Mouse (Mus musculus): ENCODE results near the gene Rras2. TPM values are rescaled to one million over a fixed set of nuclear protein-coding genes. Genes with fewer than 3 reads are reported as not detected.

Rras2 gene
- total and polyA plus RNA-seq, 3 experiments: 14.8 to 27.5 (median 27.5) TPM

DNA sequence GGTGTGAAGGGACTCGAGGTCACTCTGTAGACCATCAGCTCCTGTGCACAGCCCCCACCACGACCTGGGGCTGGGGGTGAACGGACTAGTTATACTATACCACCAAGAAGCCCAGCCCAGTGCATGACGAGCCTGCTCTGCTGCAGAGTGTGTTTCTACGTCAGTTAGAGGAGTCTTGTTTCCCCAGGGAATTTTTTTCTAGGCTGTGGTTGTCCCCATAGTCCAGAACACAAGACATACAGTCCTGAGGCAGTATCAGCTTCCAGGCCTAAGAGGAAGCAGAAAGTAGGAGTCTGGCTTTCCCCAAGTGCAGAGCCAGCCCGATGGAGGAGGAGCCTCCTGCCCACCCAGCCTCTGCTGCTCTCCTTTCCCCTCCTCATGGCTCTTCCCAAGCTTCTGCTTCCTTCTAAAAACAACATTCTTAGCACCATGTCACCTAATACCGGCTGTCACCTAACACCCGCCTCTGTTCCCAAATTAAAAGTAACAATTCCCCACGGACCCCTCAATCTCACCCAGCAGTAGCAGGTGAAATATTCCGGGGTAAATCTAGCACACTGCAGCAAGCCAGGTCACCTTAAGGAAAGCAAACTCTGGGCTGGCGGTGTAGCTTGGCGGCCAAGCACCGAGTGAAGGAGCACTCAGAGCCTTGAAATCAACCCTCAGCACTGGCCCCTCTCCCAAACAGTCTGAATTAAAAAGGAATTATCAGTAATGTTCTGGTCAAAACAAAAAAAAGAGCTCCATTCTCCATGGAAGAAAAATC, 45.5 kb downstream of the Rras2 start:
- DNase-seq: no peak

- DNase-seq: no peak
These were observed 46.2 kb downstream of the Rras2 start for GRCm38 (mm10) chr7:114071395-114071794.

GRCm38 (mm10) chr7:114070458-114070840, 47.1 kb downstream of the Rras2 start:
- peak; percentile 70 for DNase-seq

DNA sequence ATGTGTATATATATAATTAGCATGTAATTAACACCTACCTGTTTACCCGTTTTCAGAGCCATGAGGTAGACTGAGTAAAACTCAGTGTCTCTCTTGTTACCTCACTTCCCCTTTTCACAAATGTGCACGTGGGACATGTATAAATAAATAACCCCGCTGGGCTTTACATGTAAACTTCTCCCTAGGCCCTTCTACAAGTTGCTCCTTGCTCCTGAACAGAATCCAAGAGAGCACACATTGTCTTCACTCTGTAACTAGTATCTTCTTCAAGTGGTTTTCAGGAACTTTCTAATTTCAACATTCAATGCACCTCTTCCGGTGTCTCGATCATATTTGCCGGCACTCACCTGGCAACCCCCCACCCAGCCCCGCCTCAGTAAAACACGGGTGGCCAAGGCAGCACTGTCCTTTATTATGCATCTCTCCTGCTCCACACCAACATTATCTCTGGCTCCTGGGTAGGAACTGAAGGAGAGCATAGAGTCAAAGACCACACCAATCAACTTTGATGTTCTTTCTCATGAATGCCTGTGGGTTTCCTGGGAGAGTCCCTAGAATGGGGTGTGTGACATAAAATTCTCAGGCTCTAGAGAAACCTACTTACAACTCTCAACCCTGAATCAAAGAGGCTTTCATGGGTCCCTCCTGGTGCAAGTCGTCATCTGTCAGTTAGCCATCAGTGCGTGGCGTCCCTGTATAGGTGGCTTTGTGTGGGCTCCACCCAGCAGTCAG, 47.7 kb downstream of the Rras2 start:
- DNase-seq: no peak

DNA sequence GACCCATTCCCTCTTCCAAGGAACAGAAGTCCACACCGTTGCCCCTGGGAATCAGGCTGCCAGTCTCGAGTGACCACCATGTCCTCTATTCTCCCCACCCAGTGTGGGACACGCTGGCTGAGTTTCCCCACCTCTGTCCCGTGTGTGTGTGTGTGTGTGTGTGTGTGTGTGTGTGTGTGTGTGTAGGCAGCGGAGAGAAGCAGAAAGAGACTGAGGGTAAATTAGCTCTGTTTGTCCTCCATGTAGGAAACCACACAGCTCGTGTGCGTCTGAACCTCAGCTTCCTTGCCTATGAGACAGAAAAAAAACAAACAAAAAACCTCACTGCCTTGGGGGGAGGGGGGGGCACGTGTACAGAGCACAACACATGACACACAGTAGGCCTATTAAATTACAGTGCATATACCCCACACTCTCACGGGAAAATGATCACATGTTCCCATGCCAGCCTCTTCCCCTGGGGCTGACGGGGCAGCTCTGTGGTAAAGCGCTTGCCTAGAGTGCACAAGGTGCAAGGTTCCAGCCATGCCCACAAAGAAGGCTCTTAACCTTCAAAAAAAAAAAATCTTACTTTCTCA, 48.5 kb downstream of the Rras2 start:
- no peak for DNase-seq

DNA sequence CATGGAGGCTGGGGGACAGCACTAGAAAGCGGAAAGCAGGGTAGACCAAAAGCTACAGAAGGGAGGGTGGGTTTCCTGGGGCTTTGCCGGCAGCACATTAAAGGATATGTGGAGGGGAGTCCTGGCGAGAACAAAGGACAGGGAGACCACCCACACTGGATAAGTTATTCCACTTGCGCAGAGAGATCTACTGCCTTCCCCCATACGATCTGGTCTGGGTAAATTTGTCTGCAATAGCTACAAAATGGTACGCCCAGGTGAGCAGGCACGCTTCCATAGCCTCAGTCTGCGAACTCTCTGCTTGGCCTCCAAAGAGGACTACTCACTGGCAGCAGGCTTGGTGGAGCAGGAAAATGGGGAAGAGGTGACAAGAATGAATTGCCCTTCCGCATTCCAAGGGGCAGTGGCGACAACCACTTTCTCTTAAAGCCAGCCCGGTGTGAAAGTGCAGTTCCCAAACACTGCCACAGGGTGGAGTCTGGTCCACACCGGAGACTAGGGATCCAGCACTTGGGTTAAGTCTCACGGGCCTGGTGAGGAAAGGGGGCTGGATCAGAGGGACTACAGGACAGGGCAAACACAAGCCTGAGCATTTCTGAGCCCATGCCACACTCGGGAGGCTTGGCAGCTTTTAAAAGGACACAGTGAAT, 50.9 kb downstream of the Rras2 start:
- DNase-seq: peak; percentile 88

- DNase-seq: no peak
These were observed 52.0 kb downstream of the Rras2 start for GRCm38 (mm10) chr7:114065407-114066185.

GRCm38 (mm10) chr7:114063966-114064365, 53.6 kb downstream of the Rras2 start:
- no peak for DNase-seq

GRCm38 (mm10) chr7:114063534-114063933, 54.0 kb downstream of the Rras2 start:
- no peak for DNase-seq

GRCm38 (mm10) chr7:114062451-114062850, 55.1 kb downstream of the Rras2 start:
- DNase-seq: peak; percentile 62

- DNase-seq: no peak
These were observed 57.1 kb downstream of the Rras2 start for GRCm38 (mm10) chr7:114060445-114060844.

GRCm38 (mm10) chr7:114058927-114059441, 58.6 kb downstream of the Rras2 start:
- no peak for DNase-seq

GRCm38 (mm10) chr7:114058166-114058565, 59.4 kb downstream of the Rras2 start:
- DNase-seq: no peak

DNA sequence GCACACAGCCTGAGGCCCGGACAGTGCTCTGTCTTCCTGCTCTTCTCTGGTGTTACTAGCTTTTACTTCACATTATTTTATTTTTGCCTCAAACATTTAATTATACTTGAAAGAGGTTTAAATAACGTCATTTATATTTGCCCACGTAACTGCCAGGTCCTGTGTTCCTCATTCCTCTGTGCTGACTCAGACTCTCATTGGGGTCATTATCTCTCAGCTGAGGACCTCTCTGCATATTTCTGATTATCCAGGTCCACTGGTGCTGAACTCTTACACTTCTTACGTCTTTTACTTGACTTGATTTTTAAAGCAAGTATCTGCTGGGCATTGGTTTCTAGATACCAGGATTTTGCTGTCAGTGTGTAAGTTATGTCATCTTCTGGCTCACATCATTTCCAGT, 63.9 kb downstream of the Rras2 start:
- no peak for DNase-seq

DNA sequence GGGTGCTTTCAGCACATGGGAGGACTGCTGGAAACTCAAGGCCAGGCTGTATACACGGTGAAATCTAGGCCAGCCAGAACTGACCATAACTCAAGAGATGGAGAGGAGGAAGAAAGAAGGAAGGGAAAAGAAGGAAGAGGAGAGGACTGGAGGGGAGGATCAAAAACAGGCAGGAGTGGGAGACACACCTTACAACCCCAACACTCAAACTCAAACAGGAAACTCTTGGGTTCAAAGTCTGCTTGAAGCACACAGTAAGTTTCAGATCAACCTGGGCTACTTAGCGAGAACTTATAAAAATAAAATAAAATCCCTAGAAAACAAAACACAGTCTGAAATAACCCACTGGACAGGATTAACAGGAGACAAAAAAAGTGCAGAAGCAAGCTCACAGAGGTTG, 71.8 kb downstream of the Rras2 start:
- DNase-seq: no peak

GRCm38 (mm10) chr7:114043929-114044549, 73.5 kb downstream of the Rras2 start:
- no peak for DNase-seq

GRCm38 (mm10) chr7:114042973-114043928, 74.3 kb downstream of the Rras2 start:
- no peak for DNase-seq

GRCm38 (mm10) chr7:114041349-114041748, 76.2 kb downstream of the Rras2 start:
- no peak for DNase-seq

- DNase-seq: no peak
These were observed 80.3 kb downstream of the Rras2 start for GRCm38 (mm10) chr7:114037237-114037636.

DNA sequence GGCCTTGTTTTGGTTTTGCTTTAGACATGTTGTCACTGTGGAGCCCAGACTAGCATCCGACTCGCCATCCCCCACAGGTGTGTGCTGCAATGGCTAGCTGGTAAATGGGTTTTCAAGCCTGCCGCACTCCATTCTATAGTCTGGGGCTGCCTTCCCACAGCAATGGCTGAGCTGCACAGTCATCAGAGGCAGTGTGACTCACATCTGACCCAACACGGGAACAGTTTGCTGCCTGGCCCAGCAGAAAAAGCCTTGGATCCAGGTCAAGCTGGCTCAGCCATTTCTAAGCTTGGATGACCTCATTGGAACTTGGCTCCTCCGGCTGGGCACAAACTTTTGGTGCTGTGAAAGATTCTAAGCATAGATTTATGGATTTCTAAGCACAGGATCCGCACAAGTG, 88.0 kb downstream of the Rras2 start:
- peak; percentile 92 for DNase-seq
